Mouse (Mus musculus): ENCODE measurements around the gene Rtn1. TPM values are rescaled to one million over a fixed set of nuclear protein-coding genes. Genes with fewer than 3 reads are reported as not detected.

Gene Rtn1
- 588 and 653 TPM in 2 replicates for polyA plus RNA-seq (2016; fragmentation: Nextera tagmentation; extraction: Ambion mirVana)

DNA sequence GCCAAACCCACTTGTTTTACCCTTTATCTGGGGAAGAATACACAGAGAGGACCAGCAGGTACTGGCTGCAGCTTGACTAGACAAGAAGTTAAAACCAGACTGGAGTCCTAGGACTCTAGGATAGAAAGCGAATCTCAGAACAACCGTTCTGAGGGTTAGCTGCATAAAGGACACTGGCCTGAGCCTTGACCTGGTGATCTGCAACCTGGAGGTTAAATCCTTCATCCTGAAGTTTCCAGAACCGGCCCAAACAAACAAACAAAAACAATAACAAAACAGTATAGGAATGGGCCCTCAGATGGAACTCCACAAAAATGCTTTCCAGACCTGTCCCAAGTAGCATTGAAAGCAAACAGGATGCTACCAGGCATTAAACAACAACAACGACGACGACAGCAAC lies at the start of gene Rtn1:
TSS of gene Rtn1 (minus strand) at position 101 of the 400 bp plus-strand sequence.
- peak within 1 kb of the TSS; percentile 59; the same call in 1 of the 2 replicates for H3K27ac ChIP-seq
- no peak; the same call in 1 of the 2 replicates for ATAC-seq (ENCODE audit: low FRiP score)
- H3K4me3 ChIP-seq (replicated peaks) = peak within 1 kb of the TSS; percentile 82
- H3K36me3 ChIP-seq (replicated peaks) = no peaks in the 10 kb centered on the region
- H3K4me2 ChIP-seq = peak within 1 kb of the TSS; percentile 92
- WGBS = 39% methylated on average over 6 of the region's 6 CpGs
- H3K9me3 ChIP-seq = no peaks in the 10 kb centered on the region
- H3K4me1 ChIP-seq = peaks cover 22% of the 10 kb centered on the region
- H3K9ac ChIP-seq = peak within 1 kb of the TSS; percentile 74
- H3K27me3 ChIP-seq = peaks cover 18% of the 10 kb centered on the region

DNA sequence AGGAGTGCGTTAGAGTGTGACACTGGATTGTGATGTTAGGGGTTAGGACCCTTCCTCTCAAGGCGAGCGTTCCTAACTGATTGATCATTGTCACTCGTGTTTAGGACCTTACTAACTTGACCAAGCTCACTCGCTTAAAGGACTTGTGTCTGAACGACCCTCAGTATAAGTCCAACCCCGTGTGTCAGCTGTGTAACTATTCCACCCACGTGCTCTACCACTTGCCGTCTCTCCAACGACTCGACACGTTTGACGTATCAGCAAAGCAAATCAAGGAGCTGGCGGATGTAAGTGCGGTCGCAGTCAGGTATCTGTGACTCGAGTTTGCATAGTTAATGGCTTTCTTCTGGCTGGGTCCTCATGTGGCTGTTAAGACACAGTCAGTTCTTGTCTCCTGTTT lies 45.1 kb upstream of the Rtn1 start:
- WGBS = 84% methylated on average over 17 of the region's 17 CpGs
- no peaks in the 10 kb centered on the region for H3K9me3 ChIP-seq
- no peak overlapping the region for H3K4me3 ChIP-seq (replicated peaks)
- no peak overlapping the region for H3K9ac ChIP-seq
- no peak for ATAC-seq (ENCODE audit: low FRiP score)
- no peak overlapping the region for H3K4me2 ChIP-seq
- no peaks in the 10 kb centered on the region for H3K27me3 ChIP-seq
- H3K4me1 ChIP-seq = peaks cover 6% of the 10 kb centered on the region; the same call in 1 of the 2 replicates
- no peaks in the 10 kb centered on the region for H3K36me3 ChIP-seq (replicated peaks)
- H3K27ac ChIP-seq = no peak overlapping the region

DNA sequence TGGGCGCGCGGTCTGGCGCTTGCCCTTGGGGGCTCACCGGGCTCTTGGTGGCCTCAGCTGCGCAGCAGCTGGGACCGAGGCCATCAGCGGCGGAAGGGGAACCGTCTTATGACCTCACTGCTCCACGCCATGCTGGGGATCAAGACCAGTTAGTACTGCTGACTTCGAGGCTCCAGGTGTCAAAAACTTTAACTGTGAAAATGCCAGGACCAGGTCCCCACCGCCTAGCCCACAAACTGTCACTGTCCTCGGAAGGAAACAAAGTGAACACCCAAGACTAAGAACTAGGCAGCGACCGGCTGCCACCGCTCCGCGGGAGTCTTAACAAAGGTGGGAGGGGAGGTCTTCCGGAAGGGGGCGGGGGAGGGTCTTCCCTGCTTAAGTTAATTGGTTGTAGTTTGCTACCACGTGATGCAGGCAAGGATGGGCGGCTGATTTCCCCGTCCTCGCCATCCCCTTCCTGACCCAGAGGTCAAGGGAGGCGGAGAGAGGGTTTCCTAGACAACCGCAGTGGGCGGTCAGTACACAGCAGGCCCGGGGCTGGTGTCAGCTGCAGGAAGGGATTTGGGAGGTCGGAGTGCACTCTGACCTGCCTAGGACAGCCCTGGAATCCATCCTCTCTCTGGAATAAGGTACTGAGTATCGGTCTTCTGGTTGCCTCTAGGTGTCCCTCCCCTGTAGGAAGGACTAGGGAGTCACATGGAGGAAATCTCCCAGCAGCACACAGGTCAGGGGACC lies 33.2 kb upstream of the Rtn1 start, which contains the start of gene Lrrc9:
TSS of gene Lrrc9 (plus strand) at position 28 of the 738 bp plus-strand sequence.
- peak within 1 kb of the TSS; percentile 54 for H3K9ac ChIP-seq
- under 1% methylated on average over 31 of the region's 31 CpGs for WGBS
- H3K9me3 ChIP-seq = no peaks in the 10 kb centered on the region
- H3K4me2 ChIP-seq = peak within 1 kb of the TSS; percentile 83
- H3K4me3 ChIP-seq (replicated peaks) = peak within 1 kb of the TSS; percentile 45
- ATAC-seq (ENCODE audit: low FRiP score) = peak; percentile 79
- H3K36me3 ChIP-seq (replicated peaks) = no peaks in the 10 kb centered on the region
- H3K4me1 ChIP-seq = peaks cover 25% of the 10 kb centered on the region
- peak within 1 kb of the TSS; percentile 25; the same call in 1 of the 2 replicates for H3K27ac ChIP-seq
- 0 out of 2 replicates have a peak, but pooled peaks cover 8% of the 10 kb centered on the region for H3K27me3 ChIP-seq

DNA sequence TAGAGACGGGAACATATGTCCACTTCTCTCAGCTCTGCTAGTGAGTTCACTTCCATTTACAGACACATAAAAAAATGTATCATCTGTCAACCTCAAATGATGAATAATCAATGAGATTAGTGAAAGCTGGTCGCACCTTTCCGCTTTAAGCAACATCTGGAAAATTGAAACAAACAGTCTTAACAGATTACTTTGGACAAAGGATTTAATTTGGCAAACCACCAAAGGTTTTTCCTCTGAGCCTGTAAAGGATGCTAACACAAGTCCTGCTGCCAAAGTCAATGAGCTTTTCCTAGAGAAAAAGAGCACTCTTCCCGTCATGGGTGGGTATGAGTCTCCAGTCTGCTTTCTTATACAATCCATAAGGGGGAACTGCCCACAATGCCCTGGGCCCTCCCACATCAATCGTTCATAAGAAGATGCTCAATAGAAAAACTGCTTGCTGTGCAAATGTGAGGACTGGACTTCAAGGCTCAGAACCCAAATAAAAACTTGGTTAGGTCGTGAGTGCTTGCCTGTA lies 30.2 kb upstream of the Rtn1 start:
- H3K4me3 ChIP-seq (replicated peaks) = no peak overlapping the region
- H3K4me2 ChIP-seq = no peak overlapping the region
- no peak overlapping the region for H3K27ac ChIP-seq
- H3K9me3 ChIP-seq = no peaks in the 10 kb centered on the region
- no peak for ATAC-seq (ENCODE audit: low FRiP score)
- H3K27me3 ChIP-seq = 0 out of 2 replicates have a peak, but pooled peaks cover 5% of the 10 kb centered on the region
- H3K36me3 ChIP-seq (replicated peaks) = no peaks in the 10 kb centered on the region
- no peak overlapping the region for H3K9ac ChIP-seq
- WGBS = 53% methylated on average over 6 of the region's 6 CpGs
- H3K4me1 ChIP-seq = peaks cover 31% of the 10 kb centered on the region

DNA sequence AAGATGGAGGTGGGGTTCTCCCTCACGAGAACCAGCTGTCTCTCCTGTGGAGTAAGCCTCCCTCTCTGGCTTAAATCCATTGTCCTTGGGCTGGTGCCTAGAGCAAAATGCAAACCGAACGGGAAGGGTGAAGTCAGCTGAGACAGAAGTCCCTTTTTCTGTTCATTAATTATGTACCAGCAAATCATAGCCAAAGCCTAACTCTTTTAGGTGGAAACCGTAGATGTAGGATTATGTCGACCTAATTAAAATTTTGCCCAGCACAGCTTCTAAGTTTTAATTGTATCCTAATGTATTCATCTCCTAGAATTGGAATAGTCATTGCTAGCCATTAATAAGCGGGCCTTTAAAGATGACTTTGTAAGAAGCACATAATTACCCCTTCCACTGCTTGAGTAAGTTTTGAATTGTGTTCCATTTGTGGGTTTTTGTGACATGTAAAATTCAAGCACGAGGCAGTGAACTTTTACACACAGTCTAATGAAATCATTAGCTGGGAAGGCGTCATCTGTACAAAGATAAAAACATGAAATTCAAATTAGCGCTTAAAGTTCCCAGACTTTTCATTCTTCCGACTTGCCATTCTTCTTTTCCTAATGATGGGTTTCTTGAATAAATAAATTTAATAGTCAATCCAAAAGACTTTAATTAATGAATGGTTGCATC lies 29.0 kb upstream of the Rtn1 start:
- WGBS = 16% methylated on average over 10 of the region's 10 CpGs
- Histone ChIP-seq H3K4me1 (peaks cover 31% of the 10 kb centered on the region), H3K27me3 (no peaks in the 10 kb centered on the region), H3K27ac (peak overlapping the region; percentile 76), H3K9me3 (no peaks in the 10 kb centered on the region), H3K9ac (no peak overlapping the region), H3K36me3 (replicated peaks) (no peaks in the 10 kb centered on the region), H3K4me3 (replicated peaks) (no peak overlapping the region), H3K4me2 (no peak overlapping the region)
- ATAC-seq (ENCODE audit: low FRiP score) = peak; percentile 45; the same call in 1 of the 2 replicates

DNA sequence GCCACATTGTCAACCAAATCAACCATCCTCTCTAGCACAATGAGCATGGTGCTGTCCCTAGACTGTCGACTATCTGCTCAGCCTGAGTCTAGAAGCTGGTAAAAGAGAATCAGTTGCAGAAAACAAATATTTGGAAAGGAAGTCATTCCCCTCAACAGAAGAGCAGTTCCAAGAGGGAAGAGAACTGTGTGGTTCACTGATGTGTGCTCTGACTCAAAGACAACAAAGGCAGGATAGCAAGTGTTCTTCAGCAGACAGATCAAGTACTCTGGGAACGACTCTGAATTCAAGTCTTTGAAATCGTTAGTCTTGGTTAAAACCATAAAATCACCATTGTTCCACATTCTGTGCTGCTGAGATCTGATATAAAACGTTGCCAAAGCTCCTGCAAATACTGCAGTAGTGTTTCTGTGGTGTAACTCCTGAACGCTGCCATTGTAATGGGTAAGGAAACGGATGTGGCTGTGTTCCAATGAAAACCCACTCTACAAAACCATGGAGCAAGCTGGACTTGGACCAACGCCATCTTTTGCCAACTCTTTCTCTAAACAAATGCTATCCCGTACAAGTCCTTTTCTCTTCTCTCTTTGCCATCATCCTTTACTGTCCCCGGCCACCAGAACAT lies 24.5 kb upstream of the Rtn1 start:
- Histone ChIP-seq H3K27me3 (no peaks in the 10 kb centered on the region), H3K4me3 (replicated peaks) (no peak overlapping the region), H3K9ac (no peak overlapping the region), H3K4me2 (no peak overlapping the region), H3K9me3 (no peaks in the 10 kb centered on the region), H3K4me1 (peaks cover 12% of the 10 kb centered on the region; the same call in 1 of the 2 replicates), H3K27ac (no peak overlapping the region), H3K36me3 (replicated peaks) (no peaks in the 10 kb centered on the region)
- ATAC-seq (ENCODE audit: low FRiP score) = no peak
- WGBS = 66% methylated on average over 9 of the region's 9 CpGs

DNA sequence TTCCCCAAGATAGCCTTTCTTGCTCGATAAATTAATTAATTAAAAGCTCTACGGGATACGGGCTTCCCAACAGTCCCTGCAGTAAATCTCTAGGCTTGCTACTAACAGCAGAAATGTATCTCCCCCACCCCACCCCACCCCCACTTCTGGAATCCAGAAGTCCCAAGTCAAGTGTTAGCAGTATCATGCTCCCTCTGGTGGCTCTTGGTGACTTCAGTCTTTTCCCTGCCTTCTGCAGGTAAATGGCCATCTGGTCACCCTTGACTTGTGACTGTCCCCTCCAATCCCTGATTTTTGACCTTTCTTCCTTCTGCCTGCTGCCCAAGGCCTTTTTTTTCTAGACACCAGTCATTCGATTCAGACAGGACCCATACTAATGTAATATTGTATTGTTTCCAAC lies 23.4 kb upstream of the Rtn1 start:
- peaks cover 13% of the 10 kb centered on the region for H3K4me1 ChIP-seq
- no peak overlapping the region for H3K4me3 ChIP-seq (replicated peaks)
- no peak overlapping the region for H3K4me2 ChIP-seq
- H3K27me3 ChIP-seq = no peaks in the 10 kb centered on the region
- no peak overlapping the region for H3K9ac ChIP-seq
- ATAC-seq (ENCODE audit: low FRiP score) = no peak
- H3K36me3 ChIP-seq (replicated peaks) = no peaks in the 10 kb centered on the region
- no peaks in the 10 kb centered on the region for H3K9me3 ChIP-seq
- 89% methylated on average over 4 of the region's 4 CpGs for WGBS
- H3K27ac ChIP-seq = no peak overlapping the region

DNA sequence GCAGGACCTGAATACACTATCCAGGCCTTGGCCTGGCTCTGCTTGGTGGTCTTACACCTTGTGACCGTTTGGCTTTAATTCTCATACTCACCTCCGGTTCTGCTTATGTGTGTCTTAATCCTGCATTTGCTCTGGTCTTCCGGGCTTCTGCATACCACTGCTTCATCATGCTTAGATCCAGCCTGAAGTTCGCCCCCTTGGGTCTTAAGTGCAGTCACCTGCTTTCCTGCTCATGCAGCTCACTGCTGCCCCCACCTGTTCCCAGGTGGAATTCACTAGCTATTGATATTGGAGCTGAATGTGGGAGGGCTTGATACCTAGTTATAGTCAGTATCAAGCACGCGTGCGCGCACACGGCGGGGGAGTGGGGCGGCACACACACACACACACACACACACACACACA lies 18.9 kb upstream of the Rtn1 start:
- peak; percentile 63; the same call in 1 of the 2 replicates for ATAC-seq (ENCODE audit: low FRiP score)
- H3K9me3 ChIP-seq = no peaks in the 10 kb centered on the region
- peaks cover 5% of the 10 kb centered on the region; the same call in 1 of the 2 replicates for H3K4me1 ChIP-seq
- WGBS = 22% methylated on average over 11 of the region's 11 CpGs
- no peaks in the 10 kb centered on the region; the same call in 1 of the 2 replicates for H3K27me3 ChIP-seq
- H3K4me3 ChIP-seq (replicated peaks) = no peak overlapping the region
- H3K9ac ChIP-seq = no peak overlapping the region
- H3K36me3 ChIP-seq (replicated peaks) = no peaks in the 10 kb centered on the region
- 0 out of 2 replicates have a peak overlapping the region, but pooled peaks have one; percentile 21 for H3K4me2 ChIP-seq
- H3K27ac ChIP-seq = no peak overlapping the region

DNA sequence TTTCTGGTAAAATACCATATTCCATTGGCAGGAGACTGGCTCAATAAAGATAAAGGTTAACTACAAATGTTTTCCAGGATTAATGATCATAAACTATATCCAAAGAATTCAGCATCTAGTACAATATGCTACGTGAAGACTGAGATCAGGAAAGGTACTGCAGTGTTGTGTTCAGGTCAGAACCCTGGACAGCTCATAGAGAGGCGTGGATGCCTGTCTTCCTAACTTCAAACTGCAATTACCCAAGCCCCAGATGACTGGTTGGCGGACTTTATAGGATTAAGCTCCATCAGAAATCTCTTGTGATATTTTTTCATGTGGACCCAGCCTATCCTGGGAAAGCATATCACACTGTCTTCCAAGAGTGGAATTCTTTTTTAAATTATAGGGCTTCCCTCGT lies 13.8 kb upstream of the Rtn1 start:
- H3K27me3 ChIP-seq = no peaks in the 10 kb centered on the region; the same call in 1 of the 2 replicates
- H3K9ac ChIP-seq = no peak overlapping the region
- no peaks in the 10 kb centered on the region for H3K9me3 ChIP-seq
- no peak for ATAC-seq (ENCODE audit: low FRiP score)
- peaks cover 2% of the 10 kb centered on the region; the same call in 1 of the 2 replicates for H3K4me1 ChIP-seq
- H3K4me2 ChIP-seq = no peak overlapping the region
- WGBS = 55% methylated on average over 4 of the region's 4 CpGs
- H3K36me3 ChIP-seq (replicated peaks) = no peaks in the 10 kb centered on the region
- H3K4me3 ChIP-seq (replicated peaks) = no peak overlapping the region
- no peak overlapping the region for H3K27ac ChIP-seq

DNA sequence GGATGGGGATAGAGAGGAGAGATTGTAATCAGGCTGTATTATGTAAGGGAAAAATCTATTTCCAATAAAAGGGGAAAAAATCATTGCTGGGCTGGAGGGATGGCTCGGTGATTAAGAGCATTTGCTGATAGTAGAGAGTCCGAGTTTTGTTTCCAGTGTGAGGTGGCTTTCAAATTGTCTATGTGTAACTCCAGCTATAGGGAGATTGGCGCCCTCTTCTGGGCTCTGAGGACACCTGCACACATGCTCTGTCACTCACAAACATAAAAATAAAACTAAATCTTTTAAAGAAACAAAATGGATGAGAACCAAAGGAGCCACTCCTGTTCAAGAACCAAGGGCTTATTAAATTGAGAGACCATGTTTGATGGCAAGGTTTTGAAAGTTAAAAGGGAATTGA lies 8.9 kb upstream of the Rtn1 start:
- H3K4me2 ChIP-seq = no peak overlapping the region
- 37% methylated on average over 3 of the region's 3 CpGs for WGBS
- H3K9ac ChIP-seq = no peak overlapping the region
- no peaks in the 10 kb centered on the region for H3K27me3 ChIP-seq
- H3K36me3 ChIP-seq (replicated peaks) = no peaks in the 10 kb centered on the region
- H3K27ac ChIP-seq = no peak overlapping the region
- ATAC-seq (ENCODE audit: low FRiP score) = no peak
- no peaks in the 10 kb centered on the region for H3K9me3 ChIP-seq
- no peak overlapping the region for H3K4me3 ChIP-seq (replicated peaks)
- H3K4me1 ChIP-seq = no peaks in the 10 kb centered on the region

DNA sequence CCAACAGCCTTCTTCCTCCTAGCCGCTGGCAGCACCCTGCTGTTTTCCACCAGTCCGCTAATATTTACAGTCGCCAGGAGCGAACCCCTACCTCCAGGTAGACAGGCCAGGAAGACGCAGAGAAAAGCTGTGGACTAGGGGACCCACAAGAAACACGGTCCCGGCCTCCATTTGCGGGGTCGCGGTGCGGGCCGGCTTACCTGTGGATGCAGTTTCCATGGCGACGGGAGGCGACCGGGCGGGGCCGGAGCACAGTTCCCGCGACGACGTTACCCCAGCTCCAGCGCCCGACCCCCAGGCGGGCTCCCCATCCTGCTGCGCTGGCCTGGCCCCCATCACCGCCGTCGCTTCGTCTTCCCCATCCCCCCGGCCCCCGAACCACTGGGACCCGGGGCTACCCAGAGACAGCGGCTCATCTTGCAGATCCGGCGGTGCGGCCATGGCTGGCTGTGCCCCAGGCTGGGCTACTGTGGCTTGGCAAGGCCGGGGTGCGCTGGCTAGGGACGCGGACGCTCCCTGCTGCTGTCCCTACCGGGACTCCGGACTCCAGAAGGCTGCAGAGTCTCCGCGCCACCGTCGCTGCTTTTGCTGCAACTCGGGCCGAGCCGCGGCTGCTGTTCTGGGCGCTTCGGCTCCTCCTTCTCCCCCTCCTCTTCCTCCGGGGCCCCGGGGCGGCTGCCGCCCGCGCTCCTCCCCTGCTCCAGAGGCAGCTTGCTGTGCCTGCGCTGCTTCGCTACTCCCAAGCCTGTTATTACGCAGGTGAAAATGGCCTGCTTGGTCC lies 553 bp downstream of the Rtn1 start:
- Histone ChIP-seq H3K9me3 (no peaks in the 10 kb centered on the region), H3K27me3 (peaks cover 18% of the 10 kb centered on the region), H3K4me1 (peaks cover 22% of the 10 kb centered on the region), H3K36me3 (replicated peaks) (no peaks in the 10 kb centered on the region), H3K27ac (peak overlapping the region; percentile 59; the same call in 1 of the 2 replicates), H3K4me3 (replicated peaks) (peak overlapping the region; percentile 82), H3K4me2 (peak overlapping the region; percentile 92), H3K9ac (peak overlapping the region; percentile 74)
- peak; percentile 89 for ATAC-seq (ENCODE audit: low FRiP score)
- under 1% methylated on average over 63 of the region's 63 CpGs for WGBS
